Mouse (Mus musculus) neural tube, embryonic 12.5 days (tissue): ENCODE measurements around the gene Kif12. TPM values are rescaled to one million over a fixed set of nuclear protein-coding genes. Genes with fewer than 3 reads are reported as not detected.
A peak's percentile ranks its signal among the peaks of the same experiment; 100 is the strongest.

ENCODE experiments used
- ATAC-seq: fragments of 200-750 bp; cut with Nextera tagmentation; 2 replicates; pipeline ENCODE4 v1.8.0; 2017; ENCODE audit warnings: low read depth, mild to moderate bottlenecking, moderate TSS enrichment, moderate library complexity; ENCODE audit not compliant: low FRiP score
- H3K27ac ChIP-seq: fragments of 300-500 bp; sonication (generic); 2 replicates; pipeline ENCODE4 v1.5.1; 2016
- H3K27me3 ChIP-seq: fragments of 300-500 bp; sonication (generic); replicated peaks from 2 replicates; pipeline ENCODE4 v1.6.1; 2016; ENCODE audit warnings: mild to moderate bottlenecking
- H3K36me3 ChIP-seq: fragments of 300-500 bp; sonication (generic); 2 replicates; pipeline ENCODE4 v1.6.1; 2016; ENCODE audit warnings: mild to moderate bottlenecking
- H3K4me1 ChIP-seq: fragments of 300-500 bp; sonication (generic); 2 replicates; pipeline ENCODE4 v1.6.1; 2016
- H3K4me2 ChIP-seq: fragments of 300-500 bp; sonication (generic); replicated peaks from 2 replicates; pipeline ENCODE4 v1.6.1; 2016; ENCODE audit warnings: mild to moderate bottlenecking
- H3K4me3 ChIP-seq: fragments of 300-500 bp; sonication (generic); 2 replicates; pipeline ENCODE4 v1.5.1; 2016
- H3K9ac ChIP-seq: fragments of 300-500 bp; sonication (generic); 2 replicates; pipeline ENCODE4 v1.6.1; 2016; ENCODE audit warnings: mild to moderate bottlenecking
- H3K9me3 ChIP-seq: fragments of 300-500 bp; sonication (generic); 2 replicates; pipeline ENCODE4 v1.6.1; 2016; ENCODE audit warnings: mild to moderate bottlenecking
- WGBS: fragments of 180-500 bp; shearing (Covaris S2); methylation state at CpG from one replicate; pipeline ENCODE4 v1.1.7; 2016; 5-methylcytosine and 5-hydroxymethylcytosine counted together
- polyA plus RNA-seq: library from polyadenylated mRNA; unstranded; fragments of >200 nt; fragmentation: Nextera tagmentation; extraction: Ambion mirVana; gene quantifications from 2 replicates; pipeline ENCODE4 v1.2.1, GENCODE M21; 2016

The Kif12 gene
- polyA plus RNA-seq, 1 experiment from 2014 or later, result not detected

GRCm38 (mm10) chr4:63199366-63199765, 27.4 kb upstream of the Kif12 start:
- H3K27me3 ChIP-seq, result no peaks in the 10 kb centered on the region
- H3K4me3 ChIP-seq, result no peak overlapping the region
- no peaks in the 10 kb centered on the region for H3K9me3 ChIP-seq
- no peaks in the 10 kb centered on the region for H3K36me3 ChIP-seq
- H3K4me1 ChIP-seq, result no peaks in the 10 kb centered on the region
- H3K9ac ChIP-seq, result no peak overlapping the region
- WGBS, result 87% methylated on average over 5 of the region's 5 CpGs
- no peak overlapping the region for H3K4me2 ChIP-seq
- ATAC-seq, result no peak
- H3K27ac ChIP-seq, result no peak overlapping the region

- WGBS, result 85% methylated on average over 2 of the region's 2 CpGs
Measured at GRCm38 (mm10) chr4:63194366-63194765, 22.4 kb upstream of the Kif12 start.

GRCm38 (mm10) chr4:63191641-63192040, 19.7 kb upstream of the Kif12 start:
- Histone ChIP-seq H3K4me2 (no peak overlapping the region), H3K27ac (no peak overlapping the region), H3K9me3 (no peaks in the 10 kb centered on the region), H3K9ac (no peak overlapping the region), H3K4me1 (no peaks in the 10 kb centered on the region), H3K27me3 (no peaks in the 10 kb centered on the region), H3K4me3 (no peak overlapping the region), H3K36me3 (no peaks in the 10 kb centered on the region)
- 82% methylated on average over 5 of the region's 5 CpGs for WGBS
- ATAC-seq, result no peak

More at GRCm38 (mm10) chr4:63194366-63194765, 22.4 kb upstream of the Kif12 start:
- Histone ChIP-seq H3K9me3 (no peaks in the 10 kb centered on the region), H3K27ac (no peak overlapping the region), H3K36me3 (no peaks in the 10 kb centered on the region), H3K4me3 (no peak overlapping the region), H3K4me1 (no peaks in the 10 kb centered on the region), H3K9ac (no peak overlapping the region), H3K27me3 (no peaks in the 10 kb centered on the region), H3K4me2 (no peak overlapping the region)
- no peak for ATAC-seq

- no peak overlapping the region for H3K4me2 ChIP-seq
- H3K27ac ChIP-seq, result no peak overlapping the region
- no peaks in the 10 kb centered on the region for H3K9me3 ChIP-seq
- H3K36me3 ChIP-seq, result no peaks in the 10 kb centered on the region
- no peaks in the 10 kb centered on the region for H3K4me1 ChIP-seq
- 54% methylated on average over 21 of the region's 21 CpGs for WGBS
- no peak overlapping the region for H3K4me3 ChIP-seq
- H3K27me3 ChIP-seq, result no peaks in the 10 kb centered on the region; the same call in 1 of the 2 replicates
- ATAC-seq, result 0 out of 2 replicates have a peak, but pooled peaks have one; percentile 24
- H3K9ac ChIP-seq, result no peak overlapping the region
Measured at GRCm38 (mm10) chr4:63186281-63186870, 14.4 kb upstream of the Kif12 start.

- no peak overlapping the region for H3K4me2 ChIP-seq
- H3K36me3 ChIP-seq, result no peaks in the 10 kb centered on the region
- no peak overlapping the region for H3K27ac ChIP-seq
- H3K9me3 ChIP-seq, result no peaks in the 10 kb centered on the region
- peak; percentile 70; the same call in 1 of the 2 replicates for ATAC-seq
- no peak overlapping the region for H3K4me3 ChIP-seq
- H3K27me3 ChIP-seq, result no peaks in the 10 kb centered on the region; the same call in 1 of the 2 replicates
- 14% methylated on average over 5 of the region's 5 CpGs for WGBS
- no peaks in the 10 kb centered on the region for H3K4me1 ChIP-seq
- no peak overlapping the region for H3K9ac ChIP-seq
Measured at GRCm38 (mm10) chr4:63181556-63181955, 9.6 kb upstream of the Kif12 start.

- H3K27ac ChIP-seq, result no peak overlapping the region
- no peaks in the 10 kb centered on the region for H3K9me3 ChIP-seq
- H3K27me3 ChIP-seq, result peaks cover 18% of the 10 kb centered on the region
- WGBS, result 50% methylated on average over 24 of the region's 24 CpGs
- H3K4me3 ChIP-seq, result no peak overlapping the region
- H3K4me1 ChIP-seq, result no peaks in the 10 kb centered on the region
- no peaks in the 10 kb centered on the region for H3K36me3 ChIP-seq
- no peak overlapping the region for H3K9ac ChIP-seq
- no peak for ATAC-seq
- H3K4me2 ChIP-seq, result no peak overlapping the region
Measured at GRCm38 (mm10) chr4:63171122-63171521, 809 bp downstream of the Kif12 start.

GRCm38 (mm10) chr4:63170061-63170460, 1.9 kb downstream of the Kif12 start:
- no peaks in the 10 kb centered on the region for H3K36me3 ChIP-seq
- H3K27ac ChIP-seq, result no peak overlapping the region
- H3K4me2 ChIP-seq, result no peak overlapping the region
- H3K9ac ChIP-seq, result no peak overlapping the region
- H3K27me3 ChIP-seq, result peaks cover 18% of the 10 kb centered on the region
- ATAC-seq, result no peak
- WGBS, result 91% methylated on average over 4 of the region's 4 CpGs
- no peaks in the 10 kb centered on the region for H3K9me3 ChIP-seq
- H3K4me3 ChIP-seq, result no peak overlapping the region
- H3K4me1 ChIP-seq, result no peaks in the 10 kb centered on the region

- peaks cover 10% of the 10 kb centered on the region for H3K27me3 ChIP-seq
- H3K4me2 ChIP-seq, result no peak overlapping the region
- no peaks in the 10 kb centered on the region for H3K4me1 ChIP-seq
- WGBS, result 90% methylated on average over 5 of the region's 5 CpGs
- H3K27ac ChIP-seq, result no peak overlapping the region
- H3K36me3 ChIP-seq, result no peaks in the 10 kb centered on the region
- no peak overlapping the region for H3K9ac ChIP-seq
- H3K4me3 ChIP-seq, result no peak overlapping the region
- no peak for ATAC-seq
- H3K9me3 ChIP-seq, result no peaks in the 10 kb centered on the region
Measured at GRCm38 (mm10) chr4:63166323-63166722, 5.6 kb downstream of the Kif12 start.

GRCm38 (mm10) chr4:63165636-63166035, 6.3 kb downstream of the Kif12 start:
- ATAC-seq, result no peak
- Histone ChIP-seq H3K9me3 (no peaks in the 10 kb centered on the region), H3K27ac (no peak overlapping the region), H3K27me3 (peaks cover 3% of the 10 kb centered on the region; the same call in 1 of the 2 replicates), H3K9ac (no peak overlapping the region), H3K4me1 (no peaks in the 10 kb centered on the region), H3K36me3 (no peaks in the 10 kb centered on the region), H3K4me3 (no peak overlapping the region), H3K4me2 (no peak overlapping the region)
- 83% methylated on average over 4 of the region's 4 CpGs for WGBS

- WGBS, result 22% methylated on average over 5 of the region's 5 CpGs
- H3K27ac ChIP-seq, result no peak overlapping the region
Measured at GRCm38 (mm10) chr4:63158961-63159592, 12.9 kb downstream of the Kif12 start.

GRCm38 (mm10) chr4:63158192-63158591, 13.7 kb downstream of the Kif12 start:
- ATAC-seq, result 0 out of 2 replicates have a peak, but pooled peaks have one; percentile 2
- Histone ChIP-seq H3K4me3 (no peak overlapping the region), H3K9ac (no peak overlapping the region), H3K27me3 (no peaks in the 10 kb centered on the region), H3K27ac (no peak overlapping the region), H3K4me2 (no peak overlapping the region), H3K36me3 (no peaks in the 10 kb centered on the region), H3K4me1 (no peaks in the 10 kb centered on the region), H3K9me3 (no peaks in the 10 kb centered on the region)
- WGBS, result 91% methylated on average over 7 of the region's 7 CpGs

More at GRCm38 (mm10) chr4:63158961-63159592, 12.9 kb downstream of the Kif12 start:
- no peak overlapping the region for H3K4me2 ChIP-seq
- H3K4me1 ChIP-seq, result no peaks in the 10 kb centered on the region
- H3K36me3 ChIP-seq, result no peaks in the 10 kb centered on the region
- no peaks in the 10 kb centered on the region for H3K9me3 ChIP-seq
- H3K9ac ChIP-seq, result no peak overlapping the region
- H3K27me3 ChIP-seq, result no peaks in the 10 kb centered on the region
- no peak overlapping the region for H3K4me3 ChIP-seq
- peak; percentile 90 for ATAC-seq

- no peaks in the 10 kb centered on the region for H3K36me3 ChIP-seq
- 70% methylated on average over 8 of the region's 8 CpGs for WGBS
Measured at GRCm38 (mm10) chr4:63156726-63157634, 15.0 kb downstream of the Kif12 start.

More at GRCm38 (mm10) chr4:63156726-63157634, 15.0 kb downstream of the Kif12 start:
- Histone ChIP-seq H3K4me2 (no peak overlapping the region), H3K4me3 (no peak overlapping the region), H3K9ac (no peak overlapping the region), H3K27me3 (no peaks in the 10 kb centered on the region), H3K9me3 (no peaks in the 10 kb centered on the region), H3K4me1 (no peaks in the 10 kb centered on the region), H3K27ac (no peak overlapping the region)
- ATAC-seq, result no peak
